In the genomic region with DNA sequence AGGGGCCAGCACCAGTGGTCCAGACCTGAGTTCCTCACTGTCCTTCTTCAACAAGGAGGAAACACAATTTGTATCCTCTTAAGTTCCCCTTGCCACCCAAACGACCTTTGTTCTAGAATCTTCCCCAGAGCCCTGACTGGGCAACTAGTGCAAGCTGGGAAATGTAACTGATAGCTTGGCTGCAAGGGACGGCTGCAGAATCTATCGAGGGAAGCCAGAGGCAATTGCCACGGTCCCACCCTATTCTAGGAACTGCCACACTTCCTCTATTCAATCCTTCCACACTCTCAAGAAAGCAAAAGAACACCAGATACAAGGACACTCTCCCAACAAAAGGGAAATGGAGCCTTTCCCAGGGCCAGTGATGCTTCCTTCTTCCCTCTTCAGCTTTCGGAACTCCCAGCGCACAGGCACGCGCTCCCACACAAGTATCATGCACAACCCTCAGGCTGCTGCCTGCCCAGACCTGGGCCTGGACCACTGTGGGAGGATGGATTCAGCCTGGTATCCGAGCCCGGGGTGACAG, we compare ENCODE assay signal across 9 mouse cellular contexts.
A peak's percentile ranks its signal among the peaks of the same experiment; 100 is the strongest.
DNase-seq lines count a peak whose midpoint lies in the region; ATAC-seq and TF ChIP-seq lines count a peak whose summit lies in the region.
"Had no signal": no experiment of that assay in that cellular context is flagged by ENCODE, and none has a peak within 500 bp of the region (broad histone marks: within the 10 kb centered on the region; RNA-seq: fewer than 3 reads in every experiment).

No protein-coding gene starts in this region.

- 24% methylated on average over 10 of the region's 10 CpGs for WGBS in lung, adult 2 months
- 38% methylated on average over 10 of the region's 10 CpGs for WGBS in embryonic facial prominence, embryonic 15.5 days
- 35% methylated on average over 10 of the region's 10 CpGs for WGBS in heart, embryonic 16.5 days
- 41% methylated on average over 10 of the region's 10 CpGs for WGBS in kidney, postnatal 0 days
- WGBS in macrophage (ENCODE audit: missing documents), result 17% methylated on average over 10 of the region's 10 CpGs

- H3K4me1 ChIP-seq in lung, adult 2 months (ENCODE audit: control insufficient read depth, insufficient read depth, low read length), result peaks cover 52% of the 10 kb centered on the region
- peaks cover 39% of the 10 kb centered on the region for H3K4me1 ChIP-seq in embryonic facial prominence, embryonic 15.5 days
- peaks cover 51% of the 10 kb centered on the region for H3K4me1 ChIP-seq in heart, embryonic 16.5 days (ENCODE audit: control insufficient read depth, insufficient read depth, low read length)
- H3K4me1 ChIP-seq in kidney, postnatal 0 days (replicated peaks; ENCODE audit: insufficient read depth, low read length), result peaks cover 13% of the 10 kb centered on the region; the same call in 1 of the 2 replicates

- H3K36me3 ChIP-seq in embryonic facial prominence, embryonic 15.5 days, result no peaks in the 10 kb centered on the region
- H3K36me3 ChIP-seq in heart, embryonic 16.5 days (ENCODE audit: control insufficient read depth, insufficient read depth), result no peaks in the 10 kb centered on the region
- no peaks in the 10 kb centered on the region for H3K36me3 ChIP-seq in kidney, postnatal 0 days (ENCODE audit: insufficient read depth, low read length)
- no peaks in the 10 kb centered on the region for H3K36me3 ChIP-seq in macrophage (ENCODE audit: inconsistent target)

- no peaks in the 10 kb centered on the region for H3K9me3 ChIP-seq in embryonic facial prominence, embryonic 15.5 days (replicated peaks)
- H3K9me3 ChIP-seq in heart, embryonic 16.5 days (replicated peaks; ENCODE audit: control insufficient read depth, low read length), result no peaks in the 10 kb centered on the region
- H3K9me3 ChIP-seq in kidney, postnatal 0 days (replicated peaks; ENCODE audit: low read length), result no peaks in the 10 kb centered on the region

- H3K9ac ChIP-seq in embryonic facial prominence, embryonic 15.5 days, result no peak overlapping the region
- H3K9ac ChIP-seq in heart, embryonic 16.5 days (ENCODE audit: low read length), result peak overlapping the region; percentile 61
- no peak overlapping the region for H3K9ac ChIP-seq in kidney, postnatal 0 days (ENCODE audit: low read depth, low read length)

- H3K27me3 ChIP-seq in embryonic facial prominence, embryonic 15.5 days, result no peaks in the 10 kb centered on the region
- H3K27me3 ChIP-seq in heart, embryonic 16.5 days (ENCODE audit: control insufficient read depth, insufficient read depth, low read length), result no peaks in the 10 kb centered on the region
- H3K27me3 ChIP-seq in kidney, postnatal 0 days (ENCODE audit: insufficient read depth, low read length), result no peaks in the 10 kb centered on the region
- H3K27me3 ChIP-seq: Patski had no signal

- no peaks in the 10 kb centered on the region for H3K79me2 ChIP-seq in macrophage (ENCODE audit: inconsistent target)

- H3K27ac ChIP-seq in embryonic facial prominence, embryonic 15.5 days (replicated peaks), result peak overlapping the region; percentile 86
- H3K27ac ChIP-seq in heart, embryonic 16.5 days (ENCODE audit: low read length), result peak overlapping the region; percentile 93
- H3K27ac ChIP-seq in kidney, postnatal 0 days, result peak overlapping the region; percentile 81
- H3K27ac ChIP-seq in macrophage, result peak overlapping the region; percentile 71

- TF ChIP-seq CTCF in lung, adult 2 months (IDR thresholded peaks at IDR 0.05; ENCODE audit: insufficient read depth, low read length), result no peak
- no peak for TF ChIP-seq CTCF in kidney, postnatal 0 days (IDR thresholded peaks at IDR 0.05; ENCODE audit: low read depth)

- no peak for TF ChIP-seq POLR2A in lung, adult 2 months (IDR thresholded peaks at IDR 0.05; ENCODE audit: borderline replicate concordance, extremely low read depth, low read depth, low read length)

- H3K4me3 ChIP-seq in lung, adult 2 months (replicated peaks; ENCODE audit: extremely low read depth, low read depth, low read length), result no peak overlapping the region
- H3K4me3 ChIP-seq in embryonic facial prominence, embryonic 15.5 days (replicated peaks), result no peak overlapping the region
- peak overlapping the region; percentile 25 for H3K4me3 ChIP-seq in heart, embryonic 16.5 days (ENCODE audit: low read length)
- no peak overlapping the region for H3K4me3 ChIP-seq in kidney, postnatal 0 days (replicated peaks; ENCODE audit: low read depth, low read length)
- H3K4me3 ChIP-seq in macrophage (ENCODE audit: inconsistent target), result no peak overlapping the region

- ATAC-seq in embryonic facial prominence, embryonic 15.5 days (ENCODE audit: insufficient number of reproducible peaks, low FRiP score, low TSS enrichment, low read depth), result no peak
- ATAC-seq in heart, embryonic 16.5 days (replicated peaks; ENCODE audit: extremely low read depth, insufficient read depth, low FRiP score), result no peak
- ATAC-seq in kidney, postnatal 0 days (replicated peaks; ENCODE audit: low FRiP score, low read depth), result no peak
- no peak for ATAC-seq in frontal cortex, adult (ENCODE audit: low TSS enrichment)
- ATAC-seq: Patski had no signal

- peak overlapping the region; percentile 32 for H3K4me2 ChIP-seq in embryonic facial prominence, embryonic 15.5 days (replicated peaks)
- peak overlapping the region; percentile 55 for H3K4me2 ChIP-seq in heart, embryonic 16.5 days (ENCODE audit: low read depth, low read length)
- H3K4me2 ChIP-seq in kidney, postnatal 0 days (ENCODE audit: low read length), result peak overlapping the region; percentile 38

- peak; percentile 78 to 79 for DNase-seq in lung, adult 18-20 months
- DNase-seq in lung, adult 2 months, result no peak
- DNase-seq in kidney, postnatal 0 days (ENCODE audit: low spot score), result peak; percentile 60
- no peak for DNase-seq in embryo, embryonic 10 days (ENCODE audit: low spot score)

Comparison
In these comparisons a context has a peak if more than half of its experiments do, and no peak if none do; other contexts are left out.
1. DNase-seq: peak in lung, adult 18-20 months (2 of 2) and kidney, postnatal 0 days (single experiment); none in lung, adult 2 months (single experiment) and embryo, embryonic 10 days (single experiment).
2. Peak in every context shown above with its lines, with median percentiles within 50 percentile points of each other: H3K27ac ChIP-seq and H3K4me2 ChIP-seq.